Mouse (Mus musculus) cerebellum, adult 9-11 months (tissue): Measurements from ENCODE around the gene Dpf1.

Experiments used
- DNase-seq: peaks from one replicate; pipeline ENCODE4 v3.0.0; 2022

Dpf1 gene

GRCm38 (mm10) chr7:29289856-29290255 lies 13.9 kb upstream of the Dpf1 start:
- no peak for DNase-seq

DNA sequence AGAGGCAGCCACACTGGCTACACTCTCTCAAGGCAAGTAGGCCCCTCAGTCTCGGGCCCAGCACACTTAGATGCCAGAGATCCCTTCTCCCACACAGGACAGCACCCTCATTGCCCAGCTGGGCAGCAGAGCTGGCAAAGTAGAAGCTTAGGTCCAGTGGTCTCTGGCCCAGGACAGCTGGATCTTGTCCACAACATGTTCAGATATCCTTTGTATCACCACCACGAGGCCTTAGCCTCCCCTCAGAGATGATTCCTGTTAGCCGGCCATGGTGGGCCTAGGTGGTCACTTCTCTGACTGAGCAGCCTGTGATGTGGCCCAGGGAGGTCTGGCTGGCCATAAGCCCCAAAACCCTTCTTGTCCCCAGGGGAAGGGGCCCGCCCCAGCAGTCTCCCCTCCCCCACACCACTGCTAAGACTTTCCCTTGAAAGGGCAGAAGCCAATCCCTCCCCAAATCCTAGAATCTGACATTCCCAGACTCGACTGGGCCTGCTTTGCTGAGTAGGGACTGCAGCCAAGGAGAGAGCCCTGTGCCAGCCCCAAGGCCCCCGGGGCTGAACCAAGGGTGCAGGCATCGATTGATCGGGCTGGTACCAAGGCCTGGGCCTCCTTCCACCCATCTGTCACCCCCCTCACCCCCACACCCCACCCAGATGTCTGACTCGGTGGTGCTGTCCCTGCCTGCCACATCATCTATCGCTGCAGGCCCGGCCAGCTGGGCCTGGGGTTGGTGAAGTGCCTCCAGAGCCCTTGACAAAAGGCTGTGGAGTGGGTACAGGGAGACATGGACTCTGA lies 12.9 kb upstream of the Dpf1 start:
- DNase-seq: peak; percentile 65

DNA sequence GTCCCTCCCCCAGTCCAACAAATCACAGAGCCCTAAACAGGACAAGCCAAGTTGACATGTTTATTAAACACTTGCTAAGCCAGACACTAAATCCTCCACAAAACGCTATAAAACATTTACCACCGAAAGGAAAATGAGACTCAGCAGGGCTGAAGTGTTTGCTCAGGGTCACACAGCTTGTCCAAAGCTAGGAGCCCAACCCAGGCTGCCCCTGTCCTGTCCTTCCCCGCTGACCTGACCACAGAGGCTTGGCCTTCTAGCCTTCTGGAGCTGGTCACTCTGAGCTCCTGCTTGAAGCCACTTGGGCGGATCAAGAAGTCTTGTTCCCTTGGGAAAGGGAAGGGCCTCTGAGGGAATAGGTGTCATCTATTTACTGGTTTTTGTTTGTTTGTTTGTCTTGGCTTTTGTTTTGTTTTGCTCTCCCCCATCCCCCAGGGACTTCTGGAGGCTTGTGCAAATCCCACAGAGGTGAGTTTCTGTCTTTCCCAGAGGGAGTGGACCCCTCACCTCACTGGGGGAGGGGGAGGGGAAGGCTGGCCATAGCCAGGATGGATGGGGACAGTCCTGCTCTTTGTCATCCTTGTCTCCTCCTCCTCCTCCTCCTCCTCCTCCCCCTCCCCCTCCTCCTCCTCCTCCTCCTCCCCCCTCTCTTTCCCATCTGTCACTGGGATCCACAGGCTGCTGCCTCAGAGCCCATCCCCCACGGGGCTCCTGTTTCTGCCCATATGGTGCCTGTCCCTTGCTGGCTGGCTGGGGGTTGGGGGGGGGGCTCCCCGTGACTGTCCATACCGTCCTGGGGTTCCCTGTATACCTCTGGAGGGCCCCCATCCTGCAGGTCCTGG lies 11.9 kb upstream of the Dpf1 start:
- DNase-seq: peak; percentile 84

DNA sequence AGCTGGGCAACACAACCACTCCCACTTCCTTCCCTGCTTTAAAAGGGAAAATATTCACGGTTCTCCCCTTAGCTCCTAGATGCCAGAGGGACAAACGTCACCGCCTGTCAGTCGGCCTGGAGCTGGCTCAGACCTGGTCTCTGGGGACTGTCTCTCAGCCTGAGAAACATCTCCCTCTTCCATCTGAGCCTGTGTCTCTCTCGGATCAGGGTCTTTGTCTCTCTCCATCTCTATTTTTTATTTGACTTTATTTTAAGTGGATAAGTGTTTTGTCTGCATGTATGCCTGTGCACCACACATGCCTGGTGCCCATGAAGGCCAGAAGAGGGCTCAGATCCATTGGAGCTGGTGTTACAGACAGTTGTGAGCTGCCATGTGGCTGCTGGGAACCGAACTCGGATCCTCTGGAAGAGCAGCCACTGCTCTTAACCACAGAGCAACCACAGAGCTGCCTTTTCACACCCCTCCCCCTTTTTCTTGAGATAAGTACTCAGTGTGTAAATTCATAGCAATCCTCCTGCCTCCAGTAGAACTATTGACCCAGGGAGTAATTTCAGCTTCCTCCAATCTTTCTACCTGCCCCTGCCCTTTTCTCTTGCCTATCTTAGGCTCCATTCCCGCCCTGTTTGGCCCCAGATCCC lies 11.2 kb upstream of the Dpf1 start:
- no peak for DNase-seq

GRCm38 (mm10) chr7:29293131-29294065 lies 10.4 kb upstream of the Dpf1 start:
- peak; percentile 48 for DNase-seq

DNA sequence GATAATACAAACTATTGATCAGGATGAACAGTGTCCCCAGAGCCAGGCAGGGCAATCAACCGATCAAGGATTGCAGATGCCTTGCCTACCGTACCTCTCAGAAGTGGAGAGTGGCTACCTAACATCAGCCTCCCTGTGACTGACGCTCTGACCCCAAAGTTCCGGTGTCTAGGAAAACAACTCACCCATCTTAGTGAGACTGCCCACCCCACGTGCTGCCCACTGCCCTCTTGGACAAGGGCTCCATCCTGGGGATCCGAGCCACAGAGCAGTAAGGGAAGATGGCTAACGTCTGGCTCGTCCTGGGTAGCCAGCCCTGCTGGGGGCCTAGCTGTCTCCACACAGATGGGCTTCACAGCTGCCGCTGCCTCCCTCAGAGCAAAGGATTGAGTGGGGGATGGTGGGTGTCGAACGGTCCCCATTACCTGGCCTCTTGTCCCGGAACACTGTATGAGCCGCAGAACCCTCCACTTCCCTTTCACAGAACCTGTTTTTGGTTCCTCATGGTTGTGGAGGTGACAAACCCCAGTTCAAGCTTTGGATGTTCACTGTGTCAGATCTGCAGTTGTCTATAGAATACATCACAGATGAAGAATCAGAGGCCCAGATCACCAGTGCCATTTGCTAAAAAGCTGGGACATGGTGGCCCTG lies 9.5 kb upstream of the Dpf1 start:
- no peak for DNase-seq

DNA sequence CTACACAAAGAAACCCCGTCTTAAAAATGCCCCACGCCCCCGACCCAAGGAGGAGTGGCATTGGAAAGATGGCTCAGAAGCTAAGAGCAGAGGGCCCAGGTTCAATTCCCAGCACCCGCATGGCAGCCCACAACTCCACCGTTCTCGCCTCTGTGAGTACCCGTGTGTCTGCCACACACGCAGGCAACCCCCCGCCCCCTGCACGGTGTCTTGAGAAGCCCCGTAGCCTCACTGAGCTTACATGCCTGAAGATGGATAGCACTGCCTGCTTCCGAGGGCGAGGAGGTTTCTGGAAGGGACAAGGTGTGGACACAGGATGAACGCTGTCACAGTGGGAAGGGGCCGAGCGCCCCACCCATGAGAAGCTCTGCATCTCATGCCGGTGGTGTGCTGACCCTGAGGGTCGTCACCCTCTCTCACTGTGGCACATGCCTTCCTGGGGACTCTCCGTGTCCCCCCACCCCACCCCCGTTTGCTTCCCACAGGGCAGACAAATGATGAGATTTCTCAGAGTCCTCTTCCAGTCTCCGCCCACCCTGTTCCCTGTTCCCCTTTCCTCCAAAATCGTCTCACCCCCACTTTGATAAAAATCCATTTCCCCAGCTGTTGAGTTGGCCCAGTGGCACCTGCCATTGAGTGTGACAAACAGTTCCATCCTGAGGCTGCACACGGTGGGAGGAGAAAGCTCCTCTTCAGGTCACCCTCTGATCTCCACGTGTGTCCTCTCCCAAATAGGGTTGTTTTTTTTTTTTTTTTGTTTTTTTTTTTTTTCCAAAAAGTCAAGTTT lies 7.7 kb upstream of the Dpf1 start:
- peak; percentile 44 for DNase-seq

- peak; percentile 81 for DNase-seq
Observed at GRCm38 (mm10) chr7:29296998-29297397, 6.8 kb upstream of the Dpf1 start.

DNA sequence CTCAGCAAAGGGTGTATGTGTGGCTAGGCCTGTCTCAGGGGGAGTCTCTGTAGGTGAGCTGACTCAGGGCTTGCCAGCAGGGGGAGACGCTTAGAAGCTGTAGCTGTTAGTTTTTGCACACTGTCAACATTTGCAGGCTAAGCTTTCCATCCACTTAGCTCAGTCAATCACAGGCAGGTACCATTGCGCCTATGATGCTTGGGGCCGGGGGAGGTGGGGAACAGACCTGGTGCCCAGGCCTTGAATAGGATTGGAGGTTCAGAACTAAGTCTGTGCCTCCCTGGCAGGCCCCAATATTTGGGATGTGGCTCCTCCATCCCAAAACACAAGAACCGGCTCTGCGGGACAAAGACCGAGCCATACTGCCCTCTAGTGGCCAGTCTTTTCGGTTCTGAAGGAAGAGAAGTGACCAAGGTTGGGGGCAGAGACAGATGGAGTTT lies 2.6 kb upstream of the Dpf1 start:
- peak; percentile 78 for DNase-seq

GRCm38 (mm10) chr7:29302641-29303040 lies 1.1 kb upstream of the Dpf1 start:
- DNase-seq: peak; percentile 58

DNA sequence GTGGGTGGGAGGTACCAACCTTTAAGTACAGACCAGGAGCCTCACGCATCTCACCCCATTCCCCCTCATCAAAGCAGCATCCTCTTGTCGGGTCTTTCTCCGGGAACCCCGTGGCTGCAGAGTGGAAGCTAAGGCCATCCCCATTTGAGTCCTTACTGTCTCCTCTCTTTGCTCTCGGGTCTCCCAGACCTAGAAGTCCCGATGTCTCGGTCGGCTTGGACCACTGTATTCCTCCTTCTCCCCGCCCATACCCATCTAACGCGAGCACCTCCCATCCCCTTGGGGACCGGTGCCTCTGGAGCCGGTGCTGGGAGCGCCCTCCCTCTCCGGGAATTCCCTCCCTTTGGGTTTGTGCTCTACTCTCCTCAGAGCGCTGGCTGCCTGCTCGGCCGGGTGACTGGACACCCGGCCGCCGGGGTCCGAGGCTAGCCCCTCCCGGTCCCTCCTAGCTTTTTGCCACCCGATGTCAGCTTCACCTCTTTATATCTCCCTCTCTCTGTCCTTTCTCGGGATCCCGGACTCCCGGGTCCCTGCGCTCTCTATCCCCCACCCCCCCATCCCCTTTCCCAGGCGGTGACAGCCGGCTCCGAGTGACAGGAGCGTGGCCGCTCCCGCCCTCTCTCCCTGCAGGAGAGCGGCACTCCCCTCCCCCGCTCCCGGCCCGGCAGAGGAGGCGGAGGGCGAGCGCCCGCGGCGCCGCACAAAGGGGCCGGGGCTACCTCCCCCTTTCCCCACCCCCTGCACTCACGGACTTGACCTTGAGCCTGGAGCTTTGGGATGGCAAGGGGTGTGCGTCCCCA lies 912 bp downstream of the Dpf1 start:
- DNase-seq: peak; percentile 72

- peak; percentile 73 for DNase-seq
Observed at GRCm38 (mm10) chr7:29305263-29305988, 1.7 kb downstream of the Dpf1 start.

DNA sequence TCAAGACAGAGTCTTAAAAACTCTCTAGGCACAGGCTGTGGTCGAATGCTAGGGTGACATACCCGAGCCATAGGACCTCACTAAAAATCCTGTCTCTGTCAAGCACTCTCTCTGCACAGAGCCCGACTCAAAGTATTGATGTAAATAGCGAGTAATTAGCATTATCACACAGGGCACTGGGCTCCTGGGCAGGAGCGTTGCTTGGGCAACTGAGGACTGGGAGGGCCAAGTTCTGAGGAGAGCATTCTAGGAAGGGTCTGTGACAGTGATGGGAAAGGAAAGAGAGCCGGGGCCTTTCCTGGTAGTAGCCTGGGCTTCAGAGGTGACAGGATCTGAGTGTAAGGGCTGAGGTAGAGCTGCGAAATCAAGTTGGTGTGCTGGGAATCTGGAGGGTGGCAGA lies 2.4 kb downstream of the Dpf1 start:
- DNase-seq: no peak

DNA sequence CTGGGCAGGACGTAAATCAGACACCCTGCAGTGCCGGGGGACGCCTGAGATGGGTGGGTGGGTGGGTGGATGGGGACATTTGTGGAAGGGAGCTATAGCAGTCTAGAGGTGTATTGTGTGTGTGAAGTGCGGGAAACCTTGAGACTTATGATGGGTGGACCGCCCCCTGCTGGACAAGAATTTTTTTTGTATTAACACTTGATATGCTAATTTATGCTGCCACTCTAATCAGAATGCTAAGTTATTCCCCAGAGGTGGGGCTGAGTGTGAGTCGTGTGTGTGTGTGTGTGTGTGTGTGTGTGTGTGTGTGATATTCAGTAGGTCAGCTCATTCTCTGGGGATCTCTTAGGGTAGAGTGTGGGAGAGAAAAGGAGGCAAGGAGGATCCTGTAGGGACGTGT lies 2.9 kb downstream of the Dpf1 start:
- DNase-seq: peak; percentile 67

- peak; percentile 96 for DNase-seq
Observed at GRCm38 (mm10) chr7:29307350-29308104, 3.8 kb downstream of the Dpf1 start.

GRCm38 (mm10) chr7:29309221-29309721 lies 5.5 kb downstream of the Dpf1 start:
- peak; percentile 78 for DNase-seq

DNA sequence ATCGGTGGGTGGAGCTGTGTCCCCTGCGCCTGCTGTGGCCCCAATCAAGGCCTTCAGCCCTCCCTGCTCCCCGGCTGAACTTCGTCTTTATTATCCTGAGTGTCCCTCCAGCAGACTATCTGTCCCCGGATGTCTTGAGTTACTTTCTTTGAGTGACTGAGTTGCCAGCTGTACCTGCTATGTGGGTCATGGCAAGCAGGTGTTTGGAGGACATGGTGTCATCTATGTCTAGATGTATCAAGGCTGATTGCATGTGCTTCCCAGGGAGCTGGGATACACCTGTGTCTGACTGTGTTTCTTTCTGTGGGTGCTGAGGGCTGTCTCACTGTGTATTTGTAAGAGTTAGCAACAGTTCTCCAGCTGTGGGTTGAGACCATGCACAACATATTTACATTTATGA lies 6.0 kb downstream of the Dpf1 start:
- no peak for DNase-seq

DNA sequence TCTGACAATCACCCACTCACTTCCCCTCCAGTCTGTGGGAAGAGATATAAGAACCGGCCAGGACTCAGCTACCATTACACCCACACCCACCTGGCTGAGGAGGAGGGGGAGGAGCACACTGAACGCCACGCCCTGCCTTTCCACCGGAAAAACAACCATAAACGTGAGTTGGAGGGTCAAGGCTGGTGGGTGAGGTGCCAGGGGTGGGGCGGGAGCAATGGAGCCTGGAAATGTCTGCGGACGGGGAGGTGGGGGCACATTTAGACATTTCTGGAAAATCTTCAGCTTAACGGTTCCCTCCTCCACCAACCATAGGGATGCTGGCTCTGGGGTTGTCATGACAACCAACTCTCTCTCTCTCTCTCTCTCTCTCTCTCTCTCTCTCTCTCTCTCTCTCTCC lies 9.3 kb downstream of the Dpf1 start:
- no peak for DNase-seq
